Mouse (Mus musculus) cerebellum, adult 2 months (tissue): ENCODE measurements around the gene Clgn.

ENCODE experiments used
- CTCF ChIP-seq: fragments of 200-500 bp; IDR thresholded peaks from 2 replicates; pipeline ENCODE4 v1.5.1; 2011; ENCODE audit warnings: low read depth, mild to moderate bottlenecking, control low read depth, low read length, moderate library complexity, borderline replicate concordance; ENCODE audit not compliant: insufficient read depth
- POLR2A ChIP-seq: fragments of 200-500 bp; IDR thresholded peaks from 2 replicates; pipeline ENCODE4 v1.6.1; 2011; ENCODE audit warnings: low read length, control low read depth, borderline replicate concordance; ENCODE audit not compliant: insufficient read depth

- TF ChIP-seq POLR2A (no peak), CTCF (no peak)
These were observed 7.0 kb downstream of the Clgn start for GRCm38 (mm10) chr8:83396680-83397079.
